In genomic region chr12:78860921-78861495, GRCm38 (mm10) we compare ENCODE assay signal across 8 mouse cellular contexts. TPM values are rescaled to one million over a fixed set of nuclear protein-coding genes. Genes with fewer than 3 reads are reported as not detected.
A peak's percentile ranks its signal among the peaks of the same experiment; 100 is the strongest.
DNase-seq lines count a peak whose midpoint lies in the region; ATAC-seq lines count a peak whose summit lies in the region.

No protein-coding gene starts in this region.

- H3K4me3 ChIP-seq in heart, embryonic 11.5 days (ENCODE audit: low read depth, low read length), result peak overlapping the region; percentile 90
- peak overlapping the region; percentile 70 for H3K4me3 ChIP-seq in hindbrain, embryonic 14.5 days (replicated peaks; ENCODE audit: low read length)
- peak overlapping the region; percentile 88 for H3K4me3 ChIP-seq in midbrain, embryonic 10.5 days

- peak overlapping the region; percentile 36; the same call in 1 of the 2 replicates for H3K27ac ChIP-seq in heart, embryonic 11.5 days (ENCODE audit: low read depth, low read length)
- H3K27ac ChIP-seq in hindbrain, embryonic 14.5 days, result peak overlapping the region; percentile 69
- H3K27ac ChIP-seq in midbrain, embryonic 10.5 days (replicated peaks), result peak overlapping the region; percentile 95

- H3K27me3 ChIP-seq in heart, embryonic 11.5 days (ENCODE audit: control insufficient read depth, insufficient read depth, low read length), result no peaks in the 10 kb centered on the region
- H3K27me3 ChIP-seq in hindbrain, embryonic 14.5 days (ENCODE audit: control insufficient read depth, insufficient read depth, low read length), result no peaks in the 10 kb centered on the region
- no peaks in the 10 kb centered on the region for H3K27me3 ChIP-seq in midbrain, embryonic 10.5 days (ENCODE audit: low read depth, poor library complexity, severe bottlenecking)

- WGBS in heart, embryonic 11.5 days (ENCODE audit: insufficient replicate concordance), result under 1% methylated on average over 30 of the region's 30 CpGs
- WGBS in hindbrain, embryonic 14.5 days, result under 1% methylated on average over 30 of the region's 30 CpGs
- 1% methylated on average over 30 of the region's 30 CpGs for WGBS in midbrain, embryonic 10.5 days

- H3K9ac ChIP-seq in heart, embryonic 11.5 days (ENCODE audit: low read depth, low read length), result peak overlapping the region; percentile 70
- peak overlapping the region; percentile 77 for H3K9ac ChIP-seq in hindbrain, embryonic 14.5 days

- H3K36me3 ChIP-seq in heart, embryonic 11.5 days (ENCODE audit: control insufficient read depth, insufficient read depth, low read length), result 0 out of 2 replicates have a peak, but pooled peaks cover 2% of the 10 kb centered on the region
- peaks cover 16% of the 10 kb centered on the region for H3K36me3 ChIP-seq in hindbrain, embryonic 14.5 days (replicated peaks; ENCODE audit: control insufficient read depth, insufficient read depth)
- H3K36me3 ChIP-seq in midbrain, embryonic 10.5 days, result peaks cover 25% of the 10 kb centered on the region

- peak overlapping the region; percentile 77 for H3K4me2 ChIP-seq in heart, embryonic 11.5 days
- H3K4me2 ChIP-seq in hindbrain, embryonic 14.5 days (replicated peaks), result peak overlapping the region; percentile 90

- DNase-seq in heart, adult 11 months, result no peak
- DNase-seq in 416B (ENCODE audit: low read depth), result peak; percentile 67
- DNase-seq in c-Kit-positive CD71-negative TER-119-negative erythroid progenitor cells, embryonic 14.5 days (ENCODE audit: low read depth), result peak; percentile 17
- no peak for DNase-seq in hindbrain, embryonic 14.5 days (ENCODE audit: low spot score)
- no peak for DNase-seq in midbrain, embryonic 10.5 days (ENCODE audit: low spot score)
- DNase-seq in frontal cortex, postnatal 36 days (ENCODE audit: low spot score in 2 of 2), result no peak
- no peak for DNase-seq in adrenal gland, postnatal 10 days

- no peaks in the 10 kb centered on the region for H3K9me3 ChIP-seq in heart, embryonic 11.5 days (replicated peaks; ENCODE audit: control insufficient read depth, low read length)
- H3K9me3 ChIP-seq in hindbrain, embryonic 14.5 days (ENCODE audit: control insufficient read depth, low read length), result no peaks in the 10 kb centered on the region
- H3K9me3 ChIP-seq in midbrain, embryonic 10.5 days (replicated peaks), result no peaks in the 10 kb centered on the region

- ATAC-seq in heart, embryonic 11.5 days (replicated peaks; ENCODE audit: insufficient number of reproducible peaks, low FRiP score, low TSS enrichment), result no peak
- ATAC-seq in hindbrain, embryonic 14.5 days (ENCODE audit: low FRiP score), result peak; percentile 52; the same call in 1 of the 2 replicates

- peaks cover 17% of the 10 kb centered on the region for H3K4me1 ChIP-seq in heart, embryonic 11.5 days (ENCODE audit: control insufficient read depth, insufficient read depth, low read length)
- H3K4me1 ChIP-seq in hindbrain, embryonic 14.5 days (replicated peaks; ENCODE audit: control insufficient read depth, insufficient read depth, low read length), result peaks cover 25% of the 10 kb centered on the region
- peaks cover 33% of the 10 kb centered on the region for H3K4me1 ChIP-seq in midbrain, embryonic 10.5 days

RNA-seq across cellular contexts. Expression of gene Atp6v1d, which starts 0.4 kb away (rescaled TPM):
- polyA plus RNA-seq in heart, embryonic 11.5 days (2014; fragmentation: Nextera tagmentation; extraction: Ambion mirVana), result 94.7 and 108 TPM in 2 replicates
- polyA plus RNA-seq in hindbrain, embryonic 14.5 days (2014; fragmentation: Nextera tagmentation; extraction: Ambion mirVana), result 128 and 135 TPM in 2 replicates
- 71.1 and 80.0 TPM in 2 replicates for polyA plus RNA-seq in midbrain, embryonic 10.5 days (2016; fragmentation: Nextera tagmentation; extraction: Ambion mirVana)
- total RNA-seq in adrenal gland, postnatal 10 days (2021), result 10 to 100 TPM; 64.4 to 68.3 TPM

RNA-seq across cellular contexts. Expression of gene Eif2s1, which starts 0.6 kb away (rescaled TPM):
- polyA plus RNA-seq in heart, embryonic 11.5 days (2014; fragmentation: Nextera tagmentation; extraction: Ambion mirVana), result 185 and 205 TPM in 2 replicates
- polyA plus RNA-seq in hindbrain, embryonic 14.5 days (2014; fragmentation: Nextera tagmentation; extraction: Ambion mirVana), result 141 and 153 TPM in 2 replicates
- polyA plus RNA-seq in midbrain, embryonic 10.5 days (2016; fragmentation: Nextera tagmentation; extraction: Ambion mirVana), result 270 and 310 TPM in 2 replicates
- total RNA-seq in adrenal gland, postnatal 10 days (2021), result 10 to 100 TPM; 76.4 to 80.4 TPM

RNA-seq across cellular contexts. Expression of gene Plek2, which starts 45.8 kb away (rescaled TPM):
- polyA plus RNA-seq in heart, embryonic 11.5 days (2014; fragmentation: Nextera tagmentation; extraction: Ambion mirVana), result 10.6 and 13.1 TPM in 2 replicates
- 1.8 TPM in 2 replicates for polyA plus RNA-seq in hindbrain, embryonic 14.5 days (2014; fragmentation: Nextera tagmentation; extraction: Ambion mirVana)
- 2.0 and 2.2 TPM in 2 replicates for polyA plus RNA-seq in midbrain, embryonic 10.5 days (2016; fragmentation: Nextera tagmentation; extraction: Ambion mirVana)
- under 1 TPM; 0.60 to 0.67 TPM for total RNA-seq in adrenal gland, postnatal 10 days (2021)

Comparison
In these comparisons a context has a peak if more than half of its experiments do, and no peak if none do; other contexts are left out.
1. H3K27ac ChIP-seq: peak in every context shown above with its lines; median percentile 95 in midbrain, embryonic 10.5 days; 69 in hindbrain, embryonic 14.5 days; 36 in heart, embryonic 11.5 days.
2. DNase-seq: peak in 416B (single experiment) and c-Kit-positive CD71-negative TER-119-negative erythroid progenitor cells, embryonic 14.5 days (single experiment); none in heart, adult 11 months (single experiment), hindbrain, embryonic 14.5 days (single experiment), midbrain, embryonic 10.5 days (single experiment), frontal cortex, postnatal 36 days (0 of 2) and adrenal gland, postnatal 10 days (single experiment).
3. Peak in every context shown above with its lines, with median percentiles within 50 percentile points of each other: H3K4me3 ChIP-seq.